Mouse (Mus musculus) gastrocnemius, postnatal 10 days (tissue): Measurements from ENCODE around the gene Arl15. TPM values are rescaled to one million over a fixed set of nuclear protein-coding genes. Genes with fewer than 3 reads are reported as not detected.

Source experiments
- DNase-seq: peaks from one replicate; pipeline ENCODE4 v3.0.0; 2021; ENCODE audit warnings: mixed read lengths
- total RNA-seq, 2 experiments: library from RNA; stranded (reverse); gene quantifications; 2 replicates each; pipeline ENCODE4 v1.2.3; 2021

Arl15 gene
- total RNA-seq, 2 experiments from 2014 or later, result 8.7 to 8.8 TPM

GRCm38 (mm10) chr13:113993066-113993465, 198.8 kb downstream of the Arl15 start:
- DNase-seq, result no peak

GRCm38 (mm10) chr13:113994586-113994985, 200.3 kb downstream of the Arl15 start:
- DNase-seq, result peak; percentile 8

- DNase-seq, result no peak
Observed at GRCm38 (mm10) chr13:113995490-113996236, 201.4 kb downstream of the Arl15 start.

- DNase-seq, result no peak
Observed at GRCm38 (mm10) chr13:113998811-113999210, 204.5 kb downstream of the Arl15 start.

- DNase-seq, result no peak
Observed at GRCm38 (mm10) chr13:114003463-114003862, 209.2 kb downstream of the Arl15 start.

DNA sequence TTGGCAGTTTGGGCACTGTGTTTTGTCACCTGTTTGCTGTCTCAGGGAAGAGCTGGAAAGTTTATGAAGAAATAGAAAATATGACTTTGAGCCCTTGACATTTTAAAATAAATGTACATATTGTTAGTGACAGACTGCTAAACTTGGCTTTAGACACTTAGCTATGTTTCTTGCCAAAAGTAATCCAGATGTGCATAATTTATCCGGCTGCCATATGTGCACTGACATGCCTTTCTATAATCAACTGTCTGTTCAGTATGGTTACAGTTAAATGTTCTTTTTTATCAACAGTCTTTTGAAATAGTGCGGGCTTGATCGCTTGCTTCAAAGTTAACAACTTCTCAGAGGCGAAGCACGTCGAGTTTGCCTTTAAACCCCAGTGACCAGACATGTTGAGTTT, 209.9 kb downstream of the Arl15 start:
- DNase-seq, result no peak

GRCm38 (mm10) chr13:114009786-114010185, 215.5 kb downstream of the Arl15 start:
- DNase-seq, result no peak

GRCm38 (mm10) chr13:114010521-114010920, 216.2 kb downstream of the Arl15 start:
- no peak for DNase-seq

DNA sequence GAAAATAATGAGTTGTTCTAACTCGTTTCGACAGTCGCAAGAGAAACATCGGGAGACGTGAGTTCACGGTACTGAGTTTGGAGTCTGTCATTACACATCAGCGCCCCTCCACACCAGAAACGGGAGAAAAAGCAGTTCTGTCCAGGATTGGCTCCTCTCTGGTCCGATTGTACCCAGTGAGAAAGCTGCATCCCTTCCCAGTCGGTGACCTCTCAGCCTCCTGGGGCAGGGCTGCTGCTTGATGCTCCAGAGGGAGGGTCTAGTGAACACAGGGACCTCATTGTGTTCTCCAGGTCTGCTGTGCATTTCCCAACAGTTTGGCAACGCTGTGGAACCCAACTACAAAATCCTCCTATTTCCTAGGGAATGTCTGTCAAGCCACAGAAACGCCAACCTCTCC, 216.7 kb downstream of the Arl15 start:
- DNase-seq, result no peak

GRCm38 (mm10) chr13:114017928-114018327, 223.6 kb downstream of the Arl15 start:
- no peak for DNase-seq

GRCm38 (mm10) chr13:114023541-114023940, 229.2 kb downstream of the Arl15 start:
- DNase-seq, result no peak

GRCm38 (mm10) chr13:114026306-114026705, 232.0 kb downstream of the Arl15 start:
- no peak for DNase-seq

DNA sequence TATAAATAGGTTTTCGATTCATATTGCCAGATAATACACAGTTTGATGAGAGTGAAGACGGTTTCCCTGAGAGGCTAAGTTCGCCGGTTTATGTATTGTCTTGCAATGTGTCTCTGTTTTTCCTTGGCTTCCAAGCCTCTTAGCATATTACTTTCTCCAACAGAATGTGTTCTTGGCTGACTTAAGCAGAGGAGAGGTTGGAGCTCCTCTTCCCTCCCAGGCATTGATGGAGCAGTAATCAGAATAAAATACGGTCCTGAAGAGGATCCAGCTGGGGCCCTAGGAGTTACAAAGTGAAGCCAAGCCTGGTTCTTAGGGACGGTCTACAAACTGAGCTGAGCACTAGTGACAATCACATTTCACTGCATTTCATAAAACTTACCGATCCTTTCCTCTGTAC, 232.4 kb downstream of the Arl15 start:
- DNase-seq, result no peak

DNA sequence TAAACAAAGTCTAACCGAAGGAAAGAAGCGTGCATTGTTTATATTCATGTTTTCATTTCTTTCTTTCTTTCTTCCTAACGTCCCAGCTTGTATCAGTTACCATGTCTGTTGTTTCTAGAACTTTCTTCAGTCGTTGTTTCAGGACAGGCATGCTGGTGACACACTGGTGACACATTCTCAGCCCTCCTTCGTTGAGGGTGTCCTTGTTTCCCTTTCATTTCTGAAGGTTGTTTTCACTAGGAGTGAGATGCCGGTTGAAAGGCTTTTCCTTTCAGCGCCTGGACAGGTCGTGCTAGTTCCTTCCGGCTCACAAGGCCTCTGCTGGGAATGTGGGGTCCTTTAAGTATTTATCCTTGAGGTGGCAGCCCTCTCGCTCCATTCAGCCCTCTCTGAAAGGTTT, 253.8 kb downstream of the Arl15 start:
- no peak for DNase-seq

DNA sequence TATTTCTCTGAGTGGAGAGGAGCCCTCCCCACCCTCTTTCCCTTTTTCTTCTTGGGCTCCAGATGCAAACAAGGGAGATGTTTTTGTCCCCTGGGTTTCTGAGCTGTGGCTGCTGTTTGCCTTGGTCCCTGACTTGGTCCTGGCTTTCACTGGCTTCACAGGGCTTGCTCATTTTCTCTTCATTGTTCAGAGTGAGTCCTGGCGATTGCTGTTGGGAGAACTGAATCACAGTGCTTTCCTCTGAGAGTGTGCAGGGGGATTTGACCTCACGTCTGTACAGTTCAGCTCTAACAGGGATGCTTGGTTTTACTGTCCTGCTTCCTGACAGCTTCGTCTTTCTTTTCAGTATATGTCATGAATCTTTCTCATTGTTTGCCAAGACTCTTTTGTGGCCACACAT, 254.4 kb downstream of the Arl15 start:
- no peak for DNase-seq

DNA sequence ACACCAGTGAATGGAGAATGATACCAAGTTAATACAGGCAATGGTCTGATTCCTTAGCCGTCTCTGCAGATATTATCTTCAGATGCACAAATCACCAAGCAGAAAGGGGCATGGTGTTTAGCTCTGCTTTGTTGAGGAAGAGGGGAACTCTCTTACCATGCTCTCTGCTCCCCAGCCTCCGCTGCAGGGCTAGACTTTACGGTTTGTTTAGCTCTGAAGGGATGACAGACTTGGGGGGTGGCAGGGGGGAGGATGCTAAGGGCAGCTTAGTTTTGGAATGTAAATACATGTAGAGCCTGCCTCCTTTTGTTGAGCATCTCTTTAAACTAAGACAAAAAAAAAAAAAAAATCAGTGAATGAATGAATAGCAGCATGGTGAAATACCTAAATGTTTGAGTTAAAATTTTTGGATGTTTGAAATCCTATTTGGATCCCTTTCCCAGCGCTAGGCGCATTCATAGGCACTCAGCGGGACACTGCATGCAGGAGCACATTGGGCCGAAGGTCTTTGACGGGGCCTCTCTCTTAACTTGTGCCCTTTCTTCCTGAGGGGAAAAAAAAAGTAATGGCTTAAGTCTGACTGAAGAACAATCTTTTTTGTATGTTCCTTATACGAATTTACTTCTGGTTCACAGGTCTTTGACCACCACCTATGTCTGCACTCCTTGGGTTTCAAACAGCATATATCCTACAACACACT, 257.0 kb downstream of the Arl15 start:
- no peak for DNase-seq

- DNase-seq, result no peak
Observed at GRCm38 (mm10) chr13:114052426-114053205, 258.3 kb downstream of the Arl15 start.

- no peak for DNase-seq
Observed at GRCm38 (mm10) chr13:114053261-114053660, 259.0 kb downstream of the Arl15 start.

DNA sequence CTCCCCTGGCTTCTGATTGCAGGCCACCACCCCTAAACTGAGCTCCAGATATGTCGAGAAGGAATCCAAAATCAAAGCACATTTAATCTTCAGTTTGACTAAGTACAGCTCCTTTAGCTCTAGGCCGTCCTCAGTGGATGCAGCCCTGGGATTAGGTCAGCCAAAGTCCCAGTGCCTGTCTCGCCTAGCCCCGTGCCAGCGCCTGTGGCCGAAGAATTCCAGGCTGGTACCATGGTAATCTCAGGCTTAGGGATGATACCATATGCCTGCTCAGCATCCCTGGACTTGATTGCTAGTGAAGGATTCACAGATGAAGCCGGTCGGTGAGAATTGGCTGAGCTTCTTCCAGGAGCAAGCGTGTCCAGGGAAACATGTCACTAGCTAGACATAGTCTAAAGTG, 261.4 kb downstream of the Arl15 start:
- no peak for DNase-seq

GRCm38 (mm10) chr13:114060258-114060657, 266.0 kb downstream of the Arl15 start:
- no peak for DNase-seq

GRCm38 (mm10) chr13:114061234-114061633, 266.9 kb downstream of the Arl15 start:
- no peak for DNase-seq

DNA sequence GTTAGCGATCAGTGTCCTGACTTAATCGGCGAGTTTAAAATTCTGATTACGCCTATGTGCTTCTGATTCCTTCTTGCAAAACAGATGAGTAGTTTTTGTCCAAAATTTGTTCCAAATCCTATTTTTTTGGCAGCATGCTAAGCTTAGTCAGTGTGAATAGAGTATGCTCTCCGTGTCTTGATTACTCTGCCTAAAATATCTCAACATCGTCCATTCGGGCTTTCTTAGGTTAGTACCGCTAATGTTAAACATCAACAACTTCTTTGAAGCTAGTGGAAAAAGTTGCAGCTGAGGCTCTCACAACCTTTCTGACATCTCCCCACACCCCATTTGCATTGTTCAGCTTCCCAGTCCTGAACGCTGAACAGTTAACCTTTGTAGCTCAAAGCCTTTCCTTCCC, 269.8 kb downstream of the Arl15 start:
- DNase-seq, result no peak

DNA sequence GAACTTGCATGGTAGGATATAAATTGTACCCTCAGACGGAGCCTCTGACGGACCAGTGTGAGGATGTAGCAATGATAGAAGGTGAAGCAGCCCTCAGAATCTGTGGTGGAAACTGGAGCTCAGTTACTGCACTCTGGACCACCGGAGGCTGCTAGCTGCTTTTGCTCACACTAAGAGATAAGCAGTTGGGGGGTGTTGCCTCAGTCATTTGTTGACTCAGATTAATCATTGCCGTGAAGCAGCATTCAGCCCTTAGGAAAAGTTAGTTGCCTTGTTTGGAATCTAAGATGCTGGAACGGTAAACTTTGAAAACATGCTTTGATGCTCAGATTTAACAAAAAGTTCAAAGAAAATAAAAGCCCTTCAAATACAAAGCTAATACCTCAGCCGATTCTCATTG, 270.7 kb downstream of the Arl15 start:
- no peak for DNase-seq
